Mouse (Mus musculus): Measurements from ENCODE around the gene D430042O09Rik.

The D430042O09Rik gene

GRCm38 (mm10) chr7:125790039-125790438 lies 82.4 kb downstream of the D430042O09Rik start:
- no peak for DNase-seq (ENCODE audit: extremely low read depth, low read depth)

- no peak for DNase-seq (ENCODE audit: extremely low read depth, low read depth)
These were observed 98.9 kb downstream of the D430042O09Rik start for GRCm38 (mm10) chr7:125806571-125806970.

GRCm38 (mm10) chr7:125808210-125808609 lies 100.5 kb downstream of the D430042O09Rik start:
- DNase-seq (ENCODE audit: extremely low read depth, low read depth): no peak

- no peak for DNase-seq (ENCODE audit: extremely low read depth, low read depth)
These were observed 105.0 kb downstream of the D430042O09Rik start for GRCm38 (mm10) chr7:125812721-125813120.

- DNase-seq (ENCODE audit: extremely low read depth, low read depth): no peak
These were observed 108.0 kb downstream of the D430042O09Rik start for GRCm38 (mm10) chr7:125815733-125816132.

- no peak for DNase-seq (ENCODE audit: extremely low read depth, low read depth)
These were observed 110.6 kb downstream of the D430042O09Rik start for GRCm38 (mm10) chr7:125818301-125818712.

- no peak for DNase-seq (ENCODE audit: extremely low read depth, low read depth)
These were observed 112.5 kb downstream of the D430042O09Rik start for GRCm38 (mm10) chr7:125820233-125820632.

GRCm38 (mm10) chr7:125826425-125826824 lies 118.7 kb downstream of the D430042O09Rik start:
- no peak for DNase-seq (ENCODE audit: extremely low read depth, low read depth)

- DNase-seq (ENCODE audit: extremely low read depth, low read depth): no peak
These were observed 119.2 kb downstream of the D430042O09Rik start for GRCm38 (mm10) chr7:125826887-125827286.

- no peak for DNase-seq (ENCODE audit: extremely low read depth, low read depth)
These were observed 119.7 kb downstream of the D430042O09Rik start for GRCm38 (mm10) chr7:125827420-125827819.

- no peak for DNase-seq (ENCODE audit: extremely low read depth, low read depth)
These were observed 120.9 kb downstream of the D430042O09Rik start for GRCm38 (mm10) chr7:125828561-125828960.

GRCm38 (mm10) chr7:125829121-125829666 lies 121.5 kb downstream of the D430042O09Rik start:
- DNase-seq (ENCODE audit: extremely low read depth, low read depth): no peak

- peak; percentile 7 for DNase-seq (ENCODE audit: extremely low read depth, low read depth)
These were observed 125.1 kb downstream of the D430042O09Rik start for GRCm38 (mm10) chr7:125832767-125833166.

- DNase-seq (ENCODE audit: extremely low read depth, low read depth): no peak
These were observed 125.8 kb downstream of the D430042O09Rik start for GRCm38 (mm10) chr7:125833471-125833870.

GRCm38 (mm10) chr7:125838078-125838742 lies 130.5 kb downstream of the D430042O09Rik start:
- no peak for DNase-seq (ENCODE audit: extremely low read depth, low read depth)

GRCm38 (mm10) chr7:125845611-125846010 lies 137.9 kb downstream of the D430042O09Rik start:
- DNase-seq (ENCODE audit: extremely low read depth, low read depth): no peak

GRCm38 (mm10) chr7:125846866-125847527 lies 139.3 kb downstream of the D430042O09Rik start:
- no peak for DNase-seq (ENCODE audit: extremely low read depth, low read depth)

- no peak for DNase-seq (ENCODE audit: extremely low read depth, low read depth)
These were observed 139.8 kb downstream of the D430042O09Rik start for GRCm38 (mm10) chr7:125847528-125847866.

- no peak for DNase-seq (ENCODE audit: extremely low read depth, low read depth)
These were observed 151.9 kb downstream of the D430042O09Rik start for GRCm38 (mm10) chr7:125859564-125859963.

GRCm38 (mm10) chr7:125860421-125860820 lies 152.7 kb downstream of the D430042O09Rik start:
- DNase-seq (ENCODE audit: extremely low read depth, low read depth): no peak

- no peak for DNase-seq (ENCODE audit: extremely low read depth, low read depth)
These were observed 156.3 kb downstream of the D430042O09Rik start for GRCm38 (mm10) chr7:125864026-125864425.

GRCm38 (mm10) chr7:125865234-125865633 lies 157.5 kb downstream of the D430042O09Rik start:
- DNase-seq (ENCODE audit: extremely low read depth, low read depth): no peak

GRCm38 (mm10) chr7:125868570-125868969 lies 160.9 kb downstream of the D430042O09Rik start:
- no peak for DNase-seq (ENCODE audit: extremely low read depth, low read depth)

Measured in MEL-GATA-1-ER (cell line).